Mouse (Mus musculus) right cerebral cortex, postnatal 4 days (tissue): Measurements from ENCODE around the gene Fkbp3.
"Not testable (repeated sequence)": the region's sequence is repeated elsewhere in the genome, so short reads cannot be mapped to it uniquely, and the experiment has no call there.

Experiments used
- DNase-seq: peaks from one replicate; pipeline ENCODE4 v3.0.0-alpha.2; 2022

The Fkbp3 gene

DNA sequence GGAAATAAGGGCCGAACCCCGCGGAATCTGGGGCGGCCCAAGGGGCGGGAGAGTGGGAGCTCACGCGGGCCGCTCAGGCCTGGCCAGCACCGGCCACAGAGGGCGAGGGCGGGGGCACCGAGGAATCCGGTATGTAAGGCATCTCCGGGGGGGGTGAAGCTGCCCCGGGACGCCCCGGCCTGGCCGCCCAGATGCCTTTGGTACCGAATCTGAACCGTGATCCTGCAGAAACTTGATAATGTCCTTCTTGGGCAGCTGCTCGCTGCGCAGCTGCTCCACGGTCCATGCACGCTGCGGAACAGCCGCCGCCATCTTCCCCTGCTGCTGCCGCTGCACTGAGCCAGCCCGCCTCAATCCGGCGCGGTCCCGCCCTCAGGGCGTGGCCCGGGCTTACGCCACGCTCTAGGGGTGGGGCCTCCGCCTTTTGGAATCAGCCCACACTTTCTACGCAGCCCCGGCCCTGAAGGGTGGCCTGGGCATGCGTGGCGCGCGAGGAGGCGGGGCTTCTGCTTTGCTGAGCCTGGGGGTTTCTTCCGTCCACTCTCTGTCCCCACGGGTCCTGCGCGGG lies at the start of gene Fkbp3:
Gene Fkbp3 (minus strand): TSS at position 397 of the 568 bp plus-strand sequence.
- peak; percentile 94 for DNase-seq

- DNase-seq = no peak
Measured at GRCm38 (mm10) chr12:65119451-65119850, 45.6 kb upstream of the Fkbp3 start.

DNA sequence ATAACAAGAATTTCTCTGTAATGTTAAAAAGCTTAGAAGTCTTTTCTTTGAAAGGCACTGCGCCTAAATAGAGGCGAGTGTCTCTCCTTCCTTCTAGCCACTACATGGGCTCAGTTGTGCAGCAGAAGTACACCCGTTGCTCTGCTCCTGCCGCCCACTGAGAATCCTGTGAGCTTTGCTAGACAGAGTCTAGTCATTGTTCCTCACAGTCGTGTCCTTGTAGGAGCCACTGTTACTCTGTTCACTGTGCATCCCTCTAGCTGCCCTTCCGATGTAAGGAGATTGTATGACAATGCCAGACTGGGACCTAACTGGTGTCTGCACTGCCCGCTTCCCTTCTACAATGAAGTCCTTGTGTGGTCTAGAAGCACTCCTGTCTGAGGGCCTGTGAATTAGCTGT lies 45.2 kb upstream of the Fkbp3 start:
- DNase-seq = no peak

- DNase-seq = not testable (repeated sequence)
Measured at GRCm38 (mm10) chr12:65114978-65115377, 41.2 kb upstream of the Fkbp3 start.

DNA sequence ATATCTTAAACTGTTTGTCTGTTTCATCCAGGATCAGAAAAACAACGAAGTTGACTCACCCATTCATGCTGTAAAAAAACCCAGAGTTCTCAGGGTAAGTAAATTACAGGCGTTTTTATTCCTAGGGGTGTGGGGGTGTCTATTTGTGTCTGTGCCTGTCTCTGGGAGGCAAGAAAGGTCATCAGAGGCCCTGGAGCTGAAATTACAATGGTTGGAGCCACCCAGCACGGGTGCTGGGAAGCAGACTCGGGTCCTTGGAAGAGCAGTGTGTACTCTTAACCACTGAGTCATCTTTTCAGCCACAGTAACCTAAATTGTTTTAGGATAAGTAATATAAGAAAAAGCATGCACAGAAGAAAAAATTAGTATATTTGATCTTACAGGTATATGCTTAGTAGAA lies 40.1 kb upstream of the Fkbp3 start:
- no peak for DNase-seq

DNA sequence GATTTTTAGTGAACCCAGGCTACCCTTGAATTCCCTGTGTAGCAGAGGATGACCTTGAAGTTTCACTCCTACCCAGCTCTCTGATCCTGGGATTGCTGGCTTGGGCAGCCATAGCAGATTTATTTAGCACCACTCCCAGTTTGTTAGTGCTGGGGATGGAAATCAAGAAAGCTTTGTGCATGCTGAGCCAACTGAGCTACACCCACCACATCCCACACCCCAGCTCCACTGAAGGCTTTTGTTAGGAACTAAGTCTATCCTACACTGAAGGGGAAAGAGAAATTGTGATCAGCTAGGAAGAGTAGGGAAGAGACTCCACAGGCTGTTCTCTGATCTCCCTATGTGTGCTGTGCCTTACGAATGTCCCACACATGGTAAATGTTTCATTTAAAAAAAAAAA lies 39.0 kb upstream of the Fkbp3 start:
- no peak for DNase-seq

- DNase-seq = no peak
Measured at GRCm38 (mm10) chr12:65111503-65111902, 37.7 kb upstream of the Fkbp3 start.

DNA sequence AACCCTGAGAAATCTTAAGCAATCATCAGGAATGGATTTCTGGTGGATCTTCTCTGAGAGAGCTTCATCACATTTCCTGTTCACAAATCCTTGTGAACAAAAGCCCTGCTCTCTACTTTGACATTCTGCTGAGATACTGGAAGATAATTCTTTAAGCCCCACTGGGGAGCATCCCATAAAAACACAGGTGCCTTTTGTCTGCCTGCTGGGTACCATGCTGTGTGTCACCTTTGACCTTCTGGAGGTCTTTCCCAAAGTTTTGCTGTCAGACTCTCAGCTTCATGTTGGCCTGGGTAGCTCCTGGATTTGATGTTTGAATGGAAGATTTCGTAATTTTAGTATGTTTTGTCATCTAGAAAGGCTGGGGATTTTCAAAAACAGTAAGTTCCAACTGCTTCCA lies 34.9 kb upstream of the Fkbp3 start:
- no peak for DNase-seq

DNA sequence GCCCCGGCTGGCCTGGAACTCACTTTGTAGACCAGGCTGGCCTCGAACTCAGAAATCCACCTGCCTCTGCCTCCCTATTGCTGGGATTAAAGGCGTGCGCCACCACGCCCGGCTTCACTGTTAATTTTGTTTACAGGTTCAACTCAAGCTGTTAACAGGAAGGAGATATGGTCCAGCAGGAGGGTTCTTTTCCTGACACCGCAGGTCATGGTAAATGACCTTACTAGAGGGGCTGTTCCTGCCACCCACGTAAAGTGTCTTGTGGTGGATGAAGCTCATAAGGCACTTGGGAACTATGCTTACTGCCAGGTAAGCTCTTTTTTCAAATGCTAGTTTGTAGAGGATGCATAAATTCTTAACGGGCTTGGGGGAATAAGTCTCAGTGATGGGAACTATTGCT lies 3.1 kb upstream of the Fkbp3 start:
- DNase-seq = no peak

DNA sequence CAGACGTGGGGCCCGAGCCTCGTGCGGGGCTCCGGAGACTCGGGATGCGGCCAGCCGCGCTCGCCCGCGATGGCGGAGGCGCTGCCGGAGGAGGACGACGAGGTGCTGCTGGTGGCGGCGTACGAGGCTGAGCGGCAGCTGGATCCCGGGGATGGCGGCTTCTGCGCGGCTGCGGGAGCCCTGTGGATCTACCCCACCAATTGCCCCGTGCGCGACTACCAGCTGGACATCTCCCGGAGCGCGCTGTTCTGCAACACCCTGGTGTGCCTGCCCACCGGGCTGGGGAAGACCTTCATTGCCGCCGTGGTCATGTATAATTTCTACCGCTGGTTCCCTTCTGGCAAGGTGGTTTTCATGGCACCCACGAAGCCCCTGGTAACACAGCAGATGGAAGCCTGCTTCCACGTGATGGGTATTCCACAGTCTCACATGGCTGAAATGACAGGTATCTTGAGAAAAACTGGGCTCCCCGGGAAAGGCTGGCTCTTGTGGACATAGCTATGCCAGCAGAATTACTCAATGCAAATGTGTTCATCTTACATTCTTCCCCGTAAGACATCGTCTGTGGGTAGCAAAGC lies 2.0 kb upstream of the Fkbp3 start:
- DNase-seq = no peak

DNA sequence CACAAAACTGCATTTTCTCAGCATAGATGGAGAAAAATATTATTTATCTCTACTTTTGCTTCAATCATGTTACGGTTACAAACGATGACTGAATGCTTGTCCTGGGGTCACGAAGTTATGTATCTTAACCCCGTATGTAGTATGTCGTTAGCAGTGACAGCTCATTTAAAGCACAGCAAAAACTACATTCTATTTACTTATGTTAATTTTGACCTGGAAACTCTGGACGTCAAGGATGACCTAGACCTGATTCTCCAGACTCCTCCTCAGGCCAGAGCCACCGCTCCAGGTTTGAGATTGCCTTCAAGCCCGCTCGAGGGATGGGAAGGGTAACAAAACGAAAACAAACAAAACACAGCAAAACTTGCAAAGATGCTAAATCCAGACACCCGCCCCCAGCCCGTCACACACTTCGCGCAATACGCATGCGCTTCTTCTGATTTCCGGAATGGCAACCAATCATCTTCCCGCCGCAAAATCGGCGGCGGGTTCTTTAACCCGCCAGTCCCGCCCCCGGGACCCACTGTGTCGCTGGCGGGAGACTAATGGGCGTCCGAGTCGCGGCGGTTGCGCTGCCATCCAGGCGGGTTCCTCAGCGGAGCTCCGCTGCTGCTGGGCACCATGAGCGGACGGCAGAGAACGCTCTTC lies 1.4 kb upstream of the Fkbp3 start, which contains the start of gene Fancm:
Gene Fancm (plus strand): TSS at position 519 of the 648 bp plus-strand sequence.
- peak; percentile 83 for DNase-seq

DNA sequence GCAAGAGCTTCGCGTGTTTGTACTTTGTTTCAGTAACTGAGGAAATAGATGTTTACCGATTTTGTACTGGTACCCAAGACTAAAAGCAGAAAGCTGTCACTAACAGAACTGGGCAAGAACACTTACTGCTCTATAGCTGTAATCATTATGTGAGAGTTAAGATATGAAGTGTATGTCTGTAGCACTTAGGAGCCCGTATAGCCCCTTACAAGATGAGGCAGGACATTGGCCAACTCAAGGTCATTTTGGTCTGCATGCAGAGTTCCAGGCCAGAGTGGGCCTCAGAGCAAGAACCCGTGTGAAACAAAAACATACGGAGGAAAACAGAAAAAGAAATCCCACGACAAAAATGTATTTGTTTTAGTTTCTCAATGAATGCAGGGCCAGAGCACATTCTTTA lies 844 bp upstream of the Fkbp3 start:
- DNase-seq = no peak

GRCm38 (mm10) chr12:65072911-65073610 lies 746 bp downstream of the Fkbp3 start:
- DNase-seq = no peak

- DNase-seq = no peak
Measured at GRCm38 (mm10) chr12:65068409-65068808, 5.4 kb downstream of the Fkbp3 start.

- DNase-seq = no peak
Measured at GRCm38 (mm10) chr12:65066234-65066633, 7.6 kb downstream of the Fkbp3 start.

DNA sequence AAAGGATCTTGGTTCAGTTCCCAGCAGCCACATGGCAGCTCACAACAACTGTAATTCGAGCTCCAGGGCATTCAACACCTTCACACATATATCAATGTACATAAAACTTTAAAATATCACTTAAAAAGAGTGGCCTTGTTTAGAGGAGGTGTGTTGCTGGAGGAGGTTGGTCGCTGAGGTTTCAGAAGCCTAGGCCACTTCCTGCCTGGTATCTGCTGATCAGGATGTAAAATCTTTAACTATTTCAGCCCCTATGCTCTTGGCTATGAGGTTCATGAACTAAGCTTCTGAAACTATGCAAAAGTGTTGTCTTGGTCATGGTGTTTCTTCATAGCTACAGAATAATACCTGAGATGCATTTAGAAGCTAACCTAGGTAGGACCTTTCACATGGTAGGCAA lies 8.6 kb downstream of the Fkbp3 start:
- no peak for DNase-seq

DNA sequence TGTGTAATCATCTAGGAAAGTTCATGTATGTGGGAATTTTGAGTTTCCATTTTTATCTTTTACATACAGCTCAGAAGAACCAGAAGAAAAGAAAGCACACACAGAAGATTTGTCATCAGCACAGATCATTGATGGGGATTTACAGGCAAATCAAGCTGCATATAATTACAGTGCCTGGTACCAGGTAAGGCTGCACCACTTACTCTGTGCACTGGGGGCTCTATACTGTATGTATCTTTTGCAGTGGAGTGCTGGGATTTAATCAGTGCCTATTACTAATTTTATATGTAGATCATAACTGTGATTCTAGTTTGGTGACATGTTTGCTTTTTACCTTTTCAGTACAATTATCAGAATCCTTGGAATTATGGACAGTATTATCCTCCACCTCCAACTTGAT lies 12.7 kb downstream of the Fkbp3 start:
- no peak for DNase-seq

GRCm38 (mm10) chr12:65058203-65058602 lies 15.6 kb downstream of the Fkbp3 start:
- DNase-seq = no peak

DNA sequence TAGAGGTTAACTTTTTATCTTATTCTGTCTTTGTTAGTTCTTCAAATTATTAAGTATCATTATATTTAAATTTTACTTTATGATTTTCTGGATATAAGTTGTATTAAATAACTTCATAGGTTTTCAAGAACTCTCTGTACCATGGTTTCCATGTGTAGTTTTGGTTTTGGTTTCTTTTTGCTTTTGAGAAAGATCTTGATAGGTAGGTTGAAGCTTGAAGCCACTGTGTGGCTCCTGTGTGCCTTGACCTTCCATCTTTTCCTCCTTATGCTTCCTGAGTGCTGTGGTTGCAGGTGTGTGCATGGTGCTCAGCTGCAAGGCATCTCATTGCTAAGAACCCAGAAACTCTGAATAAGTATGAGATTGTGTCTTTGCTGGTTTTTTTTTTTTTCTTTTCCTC lies 25.0 kb downstream of the Fkbp3 start:
- no peak for DNase-seq

- DNase-seq = no peak
Measured at GRCm38 (mm10) chr12:65037546-65037937, 36.3 kb downstream of the Fkbp3 start.

GRCm38 (mm10) chr12:65036892-65037545 lies 36.8 kb downstream of the Fkbp3 start:
- no peak for DNase-seq

DNA sequence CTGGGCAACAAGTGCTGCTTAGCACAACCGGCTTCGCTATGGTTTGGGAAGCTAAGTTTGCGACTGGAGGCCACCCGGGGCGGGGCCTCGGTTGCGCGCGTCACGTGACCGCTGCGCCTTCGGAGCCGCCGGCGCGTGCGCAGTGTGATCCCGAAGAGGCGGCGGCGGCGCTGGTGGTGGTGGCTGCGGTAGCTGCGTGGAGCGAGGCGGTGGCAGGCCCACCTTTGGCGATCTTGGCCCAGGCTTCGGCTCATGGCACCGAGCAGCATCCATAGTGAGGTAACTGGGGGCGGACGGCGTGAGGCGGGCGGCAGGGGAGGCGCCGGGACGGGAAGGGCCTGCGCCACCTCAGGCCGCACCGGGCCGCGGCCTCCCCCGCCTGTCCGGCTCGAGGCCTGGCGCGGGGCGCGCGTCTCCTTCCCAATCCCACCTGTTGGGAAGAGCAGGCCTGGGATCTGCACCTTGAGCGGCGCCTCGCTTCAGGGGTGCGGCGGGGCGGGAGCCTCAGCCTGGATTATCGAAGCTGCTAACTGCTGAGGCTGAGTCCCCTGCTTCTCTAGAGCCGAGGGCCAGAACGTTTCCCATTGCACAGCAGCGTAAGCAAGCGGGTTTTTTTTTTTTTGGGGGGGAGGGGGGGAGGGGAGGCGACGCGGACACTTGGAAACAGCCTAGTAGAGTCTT lies 37.5 kb downstream of the Fkbp3 start, which contains the start of gene Prpf39:
Gene Prpf39 (plus strand): TSS at position 144 of the 681 bp plus-strand sequence.
- DNase-seq = peak; percentile 92

GRCm38 (mm10) chr12:65035839-65036189 lies 38.0 kb downstream of the Fkbp3 start:
- DNase-seq = no peak
